Mouse (Mus musculus): ENCODE data around the gene Micu1. TPM values are rescaled to one million over a fixed set of nuclear protein-coding genes. Genes with fewer than 3 reads are reported as not detected.

Gene Micu1
- polyA plus RNA-seq, 1 experiment from 2014 or later: 56.2 TPM

DNA sequence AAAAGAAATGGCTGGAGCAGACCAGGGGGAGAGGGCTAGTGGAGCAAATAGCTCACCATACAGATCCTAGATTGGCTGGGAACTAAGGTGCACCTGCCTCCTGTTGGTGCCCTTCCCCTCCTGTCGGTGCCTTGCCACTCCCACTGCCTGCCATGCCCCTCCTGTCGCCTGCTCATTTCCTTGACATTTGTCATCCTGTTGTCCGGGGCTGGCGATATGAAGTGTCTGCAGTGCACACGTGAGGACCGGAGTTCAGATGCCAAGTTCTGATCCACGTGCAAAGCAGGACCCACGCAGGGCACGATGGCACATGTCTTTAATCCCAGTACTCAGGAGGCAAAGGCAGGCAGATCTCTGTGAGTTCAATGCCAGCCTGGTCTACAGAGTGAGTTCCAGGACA lies 158.4 kb downstream of the Micu1 start:
- Histone ChIP-seq H3K27ac (replicated peaks) (no peak overlapping the region), H3K4me1 (replicated peaks; ENCODE audit: control insufficient read depth, insufficient read depth) (no peaks in the 10 kb centered on the region), H3K4me3 (ENCODE audit: low read depth, low read length) (no peak overlapping the region), H3K27me3 (ENCODE audit: control insufficient read depth, insufficient read depth, low read length) (no peaks in the 10 kb centered on the region), H3K36me3 (ENCODE audit: control insufficient read depth, insufficient read depth, low read length) (peaks cover 3% of the 10 kb centered on the region; the same call in 1 of the 2 replicates), H3K9ac (ENCODE audit: low read length) (no peak overlapping the region), H3K4me2 (replicated peaks; ENCODE audit: low read depth) (no peak overlapping the region), H3K9me3 (ENCODE audit: control insufficient read depth, low read length) (no peaks in the 10 kb centered on the region)
- DNase-seq (ENCODE audit: low spot score) (peak; percentile 51), ATAC-seq (ENCODE audit: low FRiP score, low TSS enrichment) (peak; percentile 59)
- 52% methylated on average over 9 of the region's 9 CpGs for WGBS
- TF ChIP-seq CTCF (IDR thresholded peaks at IDR 0.05; ENCODE audit: low read depth) (no peak), EP300 (optimal IDR thresholded peaks at IDR 0.05) (no peak)

DNA sequence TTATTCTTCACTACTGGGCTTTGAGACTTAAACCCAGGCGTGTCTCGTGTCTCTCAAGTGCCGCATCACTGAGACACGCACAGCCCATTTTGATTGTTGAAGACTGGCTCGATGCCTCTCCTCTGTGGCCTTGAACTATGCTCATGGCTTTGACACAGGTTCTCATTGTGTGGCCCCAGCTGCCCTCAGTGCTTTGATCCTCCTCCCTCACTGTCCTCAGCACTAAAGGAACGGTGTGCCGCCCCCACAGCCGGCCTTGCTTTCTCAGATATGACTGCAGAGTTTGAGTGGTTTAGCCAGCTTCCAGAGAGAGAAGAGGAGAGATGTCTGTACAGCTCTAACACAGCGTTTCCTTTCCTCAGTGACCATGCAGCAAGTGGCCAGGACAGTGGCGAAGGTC lies 158.9 kb downstream of the Micu1 start:
- ATAC-seq (ENCODE audit: low FRiP score, low TSS enrichment) (no peak), DNase-seq (ENCODE audit: low spot score) (no peak)
- Histone ChIP-seq H3K4me1 (replicated peaks; ENCODE audit: control insufficient read depth, insufficient read depth) (no peaks in the 10 kb centered on the region), H3K4me3 (ENCODE audit: low read depth, low read length) (no peak overlapping the region), H3K9ac (ENCODE audit: low read length) (no peak overlapping the region), H3K36me3 (ENCODE audit: control insufficient read depth, insufficient read depth, low read length) (peaks cover 3% of the 10 kb centered on the region; the same call in 1 of the 2 replicates), H3K27ac (replicated peaks) (no peak overlapping the region), H3K4me2 (replicated peaks; ENCODE audit: low read depth) (no peak overlapping the region), H3K27me3 (ENCODE audit: control insufficient read depth, insufficient read depth, low read length) (no peaks in the 10 kb centered on the region), H3K9me3 (ENCODE audit: control insufficient read depth, low read length) (no peaks in the 10 kb centered on the region)
- WGBS: 87% methylated on average over 10 of the region's 10 CpGs
- TF ChIP-seq CTCF (IDR thresholded peaks at IDR 0.05; ENCODE audit: low read depth): no peak
- no peak for TF ChIP-seq EP300 (optimal IDR thresholded peaks at IDR 0.05)

DNA sequence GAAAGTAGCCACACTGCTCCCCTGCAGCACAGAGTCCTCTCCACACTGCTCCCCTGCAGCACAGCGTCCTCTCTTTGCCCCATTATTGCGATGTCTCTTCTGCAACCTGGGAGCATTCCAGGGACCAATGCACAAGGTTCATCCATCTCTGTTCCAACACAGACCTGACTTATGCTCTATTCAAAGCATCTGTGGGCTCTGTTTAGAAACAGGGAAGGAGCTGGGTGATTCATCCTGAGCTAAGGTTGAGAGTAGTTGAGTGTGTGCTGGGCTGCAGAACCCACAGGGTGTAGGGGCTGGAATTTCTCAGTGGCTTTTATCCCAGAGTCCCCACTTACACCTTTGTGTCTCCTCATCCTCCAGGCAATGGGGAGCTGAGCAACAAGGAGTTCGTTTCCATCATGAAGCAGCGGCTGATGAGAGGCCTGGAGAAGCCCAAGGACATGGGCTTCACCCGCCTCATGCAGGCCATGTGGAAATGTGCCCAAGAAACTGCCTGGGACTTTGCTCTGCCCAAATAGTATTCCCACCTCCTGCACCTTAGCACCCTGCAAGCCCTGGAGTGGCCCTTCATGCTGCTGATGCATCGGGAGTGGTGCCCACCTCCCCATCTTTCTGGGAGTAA lies 160.7 kb downstream of the Micu1 start:
- Histone ChIP-seq H3K9ac (ENCODE audit: low read length) (no peak overlapping the region), H3K4me3 (ENCODE audit: low read depth, low read length) (no peak overlapping the region), H3K36me3 (ENCODE audit: control insufficient read depth, insufficient read depth, low read length) (peaks cover 3% of the 10 kb centered on the region; the same call in 1 of the 2 replicates), H3K27me3 (ENCODE audit: control insufficient read depth, insufficient read depth, low read length) (no peaks in the 10 kb centered on the region), H3K4me1 (replicated peaks; ENCODE audit: control insufficient read depth, insufficient read depth) (no peaks in the 10 kb centered on the region), H3K4me2 (replicated peaks; ENCODE audit: low read depth) (no peak overlapping the region), H3K9me3 (ENCODE audit: control insufficient read depth, low read length) (no peaks in the 10 kb centered on the region), H3K27ac (replicated peaks) (no peak overlapping the region)
- DNase-seq (ENCODE audit: low spot score) (no peak), ATAC-seq (ENCODE audit: low FRiP score, low TSS enrichment) (no peak)
- TF ChIP-seq CTCF (IDR thresholded peaks at IDR 0.05; ENCODE audit: low read depth) (no peak), EP300 (optimal IDR thresholded peaks at IDR 0.05) (no peak)
- 75% methylated on average over 6 of the region's 6 CpGs for WGBS

DNA sequence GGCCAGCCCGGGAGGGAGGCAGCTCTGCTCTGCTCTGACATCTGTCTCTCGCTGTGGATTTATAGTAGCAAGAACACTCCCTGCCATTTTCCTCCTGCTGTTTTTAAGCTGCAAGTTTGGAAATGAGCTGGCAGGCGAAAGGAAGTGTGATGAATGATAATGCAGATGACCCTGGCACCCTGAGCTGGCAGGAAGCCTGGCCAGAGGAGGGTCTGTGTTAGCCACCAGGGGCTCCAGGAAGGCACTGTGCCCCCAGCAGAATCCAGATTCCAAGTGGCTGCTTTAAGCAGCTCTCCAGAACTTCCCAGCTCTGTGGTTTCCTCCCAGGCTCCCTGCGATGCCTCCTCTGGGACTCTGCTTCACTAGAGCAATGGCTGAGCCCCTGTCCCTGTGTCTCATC lies 161.3 kb downstream of the Micu1 start:
- no peaks in the 10 kb centered on the region for H3K4me1 ChIP-seq (replicated peaks; ENCODE audit: control insufficient read depth, insufficient read depth)
- no peaks in the 10 kb centered on the region for H3K27me3 ChIP-seq (ENCODE audit: control insufficient read depth, insufficient read depth, low read length)
- H3K36me3 ChIP-seq (ENCODE audit: control insufficient read depth, insufficient read depth, low read length): peaks cover 3% of the 10 kb centered on the region; the same call in 1 of the 2 replicates
- ATAC-seq (ENCODE audit: low FRiP score, low TSS enrichment) (no peak), DNase-seq (ENCODE audit: low spot score) (no peak)
- 38% methylated on average over 4 of the region's 4 CpGs for WGBS
- H3K4me3 ChIP-seq (ENCODE audit: low read depth, low read length): no peak overlapping the region
- no peaks in the 10 kb centered on the region for H3K9me3 ChIP-seq (ENCODE audit: control insufficient read depth, low read length)
- H3K27ac ChIP-seq (replicated peaks): no peak overlapping the region
- H3K9ac ChIP-seq (ENCODE audit: low read length): no peak overlapping the region
- H3K4me2 ChIP-seq (replicated peaks; ENCODE audit: low read depth): no peak overlapping the region
- TF ChIP-seq EP300 (optimal IDR thresholded peaks at IDR 0.05): no peak
- no peak for TF ChIP-seq CTCF (IDR thresholded peaks at IDR 0.05; ENCODE audit: low read depth)

DNA sequence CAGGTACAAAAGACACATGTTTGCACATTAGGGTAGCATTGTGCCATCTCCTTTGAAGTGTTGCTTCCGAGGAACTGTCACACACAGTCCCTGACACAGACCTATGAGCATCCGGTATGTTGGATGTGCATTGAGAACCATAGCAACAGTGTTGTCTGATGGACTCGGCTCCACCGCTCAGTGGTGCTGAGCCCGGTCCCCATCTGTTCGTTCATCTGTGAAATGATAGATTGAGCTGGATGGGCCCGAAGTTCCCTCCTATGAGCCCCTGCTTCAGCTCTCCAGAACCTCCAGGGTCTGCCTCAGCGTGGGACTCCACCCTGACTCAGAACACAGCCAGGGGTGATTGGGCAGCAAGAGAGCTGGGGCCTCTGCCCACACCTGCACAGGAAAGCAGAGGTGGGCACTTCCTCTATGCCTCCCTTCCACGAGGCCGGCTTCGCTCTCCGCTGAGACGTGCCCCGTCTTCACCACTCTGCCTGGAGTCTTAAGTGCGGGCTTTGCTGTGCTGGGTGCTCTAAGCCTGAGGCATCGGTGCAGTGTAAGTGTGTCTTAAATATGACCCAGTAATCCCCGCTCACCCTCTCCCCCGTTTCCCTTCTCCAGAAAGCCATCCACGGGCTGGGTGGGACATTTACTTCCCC lies 162.1 kb downstream of the Micu1 start:
- ATAC-seq (ENCODE audit: low FRiP score, low TSS enrichment) (no peak), DNase-seq (ENCODE audit: low spot score) (no peak)
- TF ChIP-seq EP300 (optimal IDR thresholded peaks at IDR 0.05) (no peak), CTCF (IDR thresholded peaks at IDR 0.05; ENCODE audit: low read depth) (no peak)
- Histone ChIP-seq H3K9ac (ENCODE audit: low read length) (no peak overlapping the region), H3K4me3 (ENCODE audit: low read depth, low read length) (no peak overlapping the region), H3K4me2 (replicated peaks; ENCODE audit: low read depth) (no peak overlapping the region), H3K36me3 (ENCODE audit: control insufficient read depth, insufficient read depth, low read length) (peaks cover 3% of the 10 kb centered on the region; the same call in 1 of the 2 replicates), H3K27me3 (ENCODE audit: control insufficient read depth, insufficient read depth, low read length) (no peaks in the 10 kb centered on the region), H3K4me1 (replicated peaks; ENCODE audit: control insufficient read depth, insufficient read depth) (no peaks in the 10 kb centered on the region), H3K9me3 (ENCODE audit: control insufficient read depth, low read length) (no peaks in the 10 kb centered on the region), H3K27ac (replicated peaks) (no peak overlapping the region)
- 81% methylated on average over 19 of the region's 19 CpGs for WGBS

All from stomach, postnatal 0 days (tissue).